Mouse (Mus musculus) layer of hippocampus, adult 8-10 months (tissue): ENCODE results near the gene Clec1a. TPM values are rescaled to one million over a fixed set of nuclear protein-coding genes. Genes with fewer than 3 reads are reported as not detected.

ENCODE experiments used
- DNase-seq, 2 experiments: peaks; one replicate each; pipeline ENCODE4 v3.0.0; 2022; ENCODE audit warnings: low spot score in 2 of 2
- total RNA-seq, 4 experiments: library from RNA; stranded (reverse); gene quantifications; 2 replicates each; pipeline ENCODE4 v1.2.4; 2022

The Clec1a gene
- total RNA-seq, 4 experiments from 2014 or later, result 3.2 to 4.8 (median 4.3) TPM

DNA sequence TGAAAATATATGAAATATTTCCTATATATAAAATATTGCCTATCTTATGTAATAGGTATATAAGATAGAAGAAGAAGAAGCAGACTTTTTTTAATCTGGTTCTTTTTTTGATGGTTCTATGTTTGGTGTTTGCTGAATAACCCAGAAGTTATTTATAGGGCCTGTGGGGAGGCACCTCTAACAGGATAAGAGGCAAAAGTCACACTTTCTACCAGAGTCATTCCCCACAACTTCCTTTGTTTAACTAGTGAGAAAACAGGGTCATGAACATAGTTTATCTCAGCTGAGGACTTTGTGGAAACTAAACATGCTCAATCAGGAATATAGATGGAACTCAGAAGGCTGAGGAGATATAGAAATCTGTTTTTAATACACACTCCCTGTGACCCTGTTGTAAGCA lies 45.8 kb downstream of the Clec1a start:
- no peak for DNase-seq

DNA sequence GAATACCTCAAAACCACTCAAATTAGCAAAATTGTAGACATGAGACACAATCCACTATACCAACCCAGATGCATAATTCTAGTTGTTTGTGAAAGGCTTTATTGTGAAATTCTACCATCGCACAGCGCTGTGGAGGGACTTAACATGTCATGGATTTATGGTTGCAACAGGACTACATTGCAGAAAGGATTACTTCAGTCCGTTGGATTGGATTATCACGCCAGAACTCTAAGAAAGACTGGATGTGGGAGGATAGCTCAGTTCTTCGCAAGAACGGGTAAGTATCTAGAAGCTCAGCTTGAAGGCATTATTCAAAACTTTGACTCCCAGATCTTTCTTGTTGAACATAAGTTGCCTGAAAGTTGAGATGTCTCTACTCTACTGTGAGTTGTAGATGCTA lies 48.4 kb downstream of the Clec1a start:
- no peak for DNase-seq

DNA sequence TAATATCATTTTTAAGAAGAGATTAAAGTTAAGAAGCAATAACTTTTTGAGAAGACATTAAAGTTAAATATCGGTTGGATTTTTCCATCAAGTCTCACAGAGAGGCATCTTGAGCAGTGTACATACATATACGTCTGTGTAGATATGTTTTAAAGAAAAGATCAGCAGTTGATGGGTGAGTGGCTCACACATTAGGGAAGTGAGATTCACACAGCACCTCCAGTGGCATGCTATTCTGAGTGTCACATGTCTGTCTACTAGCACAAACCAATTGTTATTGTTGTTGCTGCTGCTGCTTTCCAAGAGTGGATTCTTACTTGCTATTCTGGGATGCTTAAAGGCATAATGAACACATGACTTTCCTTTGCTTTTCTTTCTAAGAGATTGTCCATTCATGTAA lies 49.4 kb downstream of the Clec1a start:
- DNase-seq, result no peak

DNA sequence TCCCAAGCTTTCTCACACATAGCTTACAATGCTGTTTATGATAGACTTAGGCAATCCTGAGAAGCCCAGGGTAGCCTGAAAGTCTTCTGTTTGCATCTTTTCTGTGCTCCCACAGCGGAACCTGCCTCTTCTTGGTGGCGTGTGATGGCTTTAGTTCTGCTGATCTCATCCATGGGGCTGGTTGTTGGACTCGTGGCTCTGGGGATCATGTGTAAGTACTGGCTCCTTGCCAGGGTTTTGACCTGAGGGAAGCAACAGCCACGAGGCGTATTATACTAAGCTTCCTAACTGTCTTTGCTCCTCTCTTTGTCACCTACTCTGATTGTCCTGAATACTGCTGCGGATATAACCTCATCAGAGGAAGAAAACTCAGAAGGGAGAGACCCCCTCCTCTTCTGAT lies 51.9 kb downstream of the Clec1a start:
- no peak for DNase-seq

DNA sequence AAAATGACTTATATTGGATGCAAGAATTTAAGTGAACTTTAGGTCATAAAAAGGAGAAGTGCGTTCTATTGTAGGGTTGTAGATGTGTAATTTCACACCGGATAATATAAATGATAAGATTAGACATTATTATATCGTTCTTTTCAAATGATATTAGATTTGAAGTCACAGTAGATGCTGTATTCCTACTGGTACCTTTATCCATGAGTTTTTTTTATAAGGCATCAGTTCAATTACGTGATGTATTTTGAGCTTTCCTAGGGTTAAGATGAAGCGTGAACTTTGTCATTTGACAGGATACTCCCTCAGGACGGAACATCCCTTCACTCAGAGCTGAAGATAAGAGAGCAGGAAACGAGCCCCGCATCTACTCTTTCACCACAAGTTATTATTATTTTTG lies 54.8 kb downstream of the Clec1a start, which contains the start of gene Clec1b:
TSS of gene Clec1b (plus strand) at position 301 of the 400 bp plus-strand sequence.
- DNase-seq, result no peak

DNA sequence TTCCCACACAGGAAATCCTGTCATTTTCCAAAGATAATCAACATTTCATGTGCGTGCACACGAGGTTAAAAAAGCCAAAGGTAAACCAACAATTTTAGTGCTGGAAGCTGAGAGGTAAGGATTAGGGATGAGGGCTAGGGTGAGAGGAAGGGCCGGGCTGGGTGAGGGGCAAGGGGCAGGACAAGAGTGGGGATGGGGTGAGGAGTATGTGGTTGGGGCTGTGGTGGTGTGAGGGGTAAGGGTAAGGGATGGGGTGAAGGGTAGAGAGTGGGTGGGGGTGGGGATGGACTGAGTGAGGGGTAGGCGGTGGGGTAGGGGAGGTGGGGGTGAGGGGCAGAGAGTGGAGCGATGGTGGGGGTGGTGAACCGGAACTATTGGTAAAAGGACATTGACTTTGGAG lies 58.1 kb downstream of the Clec1a start:
- DNase-seq, result no peak

DNA sequence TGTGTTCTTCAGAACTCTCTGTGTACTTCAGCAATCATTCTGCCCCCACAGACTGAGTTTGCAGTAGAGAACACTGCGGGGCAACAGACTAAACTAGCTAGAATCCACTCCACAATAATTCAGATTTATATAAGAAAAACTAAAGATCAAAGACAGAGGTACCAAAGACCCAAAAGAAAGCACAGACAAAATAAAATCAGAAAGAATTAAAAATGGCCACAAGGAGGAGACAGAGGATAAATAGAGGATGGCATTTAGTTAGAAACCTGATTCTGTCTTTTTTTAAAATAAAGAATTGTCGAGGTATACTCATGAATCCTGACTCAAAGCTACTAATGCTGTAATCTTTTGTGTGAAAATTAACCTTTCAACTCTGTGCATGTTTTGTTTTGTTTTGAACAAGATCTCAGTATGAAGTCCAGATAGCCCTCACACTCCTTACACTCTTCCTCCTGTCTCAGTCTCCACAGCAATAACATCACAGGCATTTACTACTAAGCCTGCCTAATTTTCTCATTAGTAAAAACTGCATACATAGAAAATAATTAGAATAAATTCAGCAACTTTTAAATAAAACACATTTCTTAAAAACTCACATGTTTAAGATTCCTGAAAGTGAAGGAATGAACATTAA lies 58.6 kb downstream of the Clec1a start:
- no peak for DNase-seq

DNA sequence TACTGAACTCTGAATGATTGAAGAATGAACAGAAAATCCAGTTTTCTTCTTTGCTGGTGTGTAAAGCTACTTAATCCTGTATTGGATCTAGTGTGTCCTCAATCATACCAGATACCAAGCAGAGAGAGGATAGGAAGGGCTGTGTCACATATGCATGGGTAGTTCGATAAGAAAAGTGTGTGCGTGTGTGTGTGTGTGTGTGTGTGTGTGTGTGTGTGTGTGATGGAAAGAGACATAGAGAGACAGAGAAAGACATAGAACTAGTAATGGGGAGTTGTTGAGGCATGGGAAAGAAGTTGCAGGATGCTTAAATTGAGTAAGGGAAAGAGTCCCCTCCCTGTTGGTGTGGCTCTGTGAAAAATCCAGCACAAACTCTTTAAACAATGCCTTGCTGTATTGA lies 66.0 kb downstream of the Clec1a start, which contains the start of gene Clec12b:
TSS of gene Clec12b (minus strand) at position 101 of the 400 bp plus-strand sequence.
- no peak for DNase-seq

DNA sequence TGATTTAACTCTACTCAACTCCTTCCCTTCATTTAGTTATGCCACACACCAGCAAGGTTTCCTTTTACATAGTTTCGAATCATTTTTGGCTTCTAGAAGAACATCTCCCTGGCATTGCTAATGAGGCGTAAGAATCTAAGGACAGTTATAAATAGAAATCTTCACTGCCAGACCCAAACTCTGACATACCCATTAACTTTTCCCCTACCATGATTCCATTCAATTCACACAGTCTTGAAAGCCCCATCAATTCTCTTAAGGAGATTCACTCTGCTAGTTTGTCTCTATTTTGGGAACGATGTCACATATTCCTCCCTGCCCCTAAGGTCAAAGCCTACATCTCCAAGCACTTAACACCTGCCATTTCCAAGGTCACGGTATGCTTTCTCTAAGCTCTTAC lies 66.8 kb downstream of the Clec1a start:
- no peak for DNase-seq

DNA sequence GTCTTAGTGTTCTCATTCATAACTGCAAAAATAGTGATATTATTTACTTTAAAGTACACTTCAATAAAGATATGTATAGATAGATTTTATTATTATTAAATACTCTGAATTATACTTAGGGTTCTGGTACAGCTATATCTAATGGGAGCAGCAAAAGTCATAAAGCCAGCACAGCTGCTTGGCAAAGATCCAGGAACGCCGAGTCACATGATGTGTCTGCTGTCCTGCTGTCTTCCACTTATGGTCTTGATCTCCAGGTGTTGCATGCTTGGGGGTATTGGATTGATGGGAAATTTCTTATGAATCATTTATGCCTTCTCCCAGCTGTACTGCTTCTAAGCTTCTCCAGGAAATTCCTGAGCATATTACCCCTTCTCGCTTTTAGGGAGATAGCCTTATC lies 68.3 kb downstream of the Clec1a start:
- no peak for DNase-seq

DNA sequence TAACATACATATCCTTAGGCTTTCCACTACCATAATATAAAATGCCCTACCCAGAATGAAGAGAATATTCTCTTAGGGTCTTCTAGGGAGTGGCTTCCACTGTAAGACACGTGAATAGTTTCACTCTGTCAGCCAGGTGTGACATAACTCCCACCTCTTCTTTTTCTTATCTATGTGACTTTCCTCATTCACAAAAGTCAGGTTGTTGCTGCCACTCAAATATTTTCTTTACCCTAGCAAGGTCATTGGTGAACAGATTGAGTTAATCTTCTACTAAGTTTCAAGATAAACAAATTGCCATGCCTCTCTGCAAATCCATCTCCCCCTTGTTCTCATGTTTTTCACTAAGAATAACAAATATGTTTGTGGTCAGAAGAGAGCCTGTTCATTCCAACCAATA lies 70.1 kb downstream of the Clec1a start:
- DNase-seq, result no peak

DNA sequence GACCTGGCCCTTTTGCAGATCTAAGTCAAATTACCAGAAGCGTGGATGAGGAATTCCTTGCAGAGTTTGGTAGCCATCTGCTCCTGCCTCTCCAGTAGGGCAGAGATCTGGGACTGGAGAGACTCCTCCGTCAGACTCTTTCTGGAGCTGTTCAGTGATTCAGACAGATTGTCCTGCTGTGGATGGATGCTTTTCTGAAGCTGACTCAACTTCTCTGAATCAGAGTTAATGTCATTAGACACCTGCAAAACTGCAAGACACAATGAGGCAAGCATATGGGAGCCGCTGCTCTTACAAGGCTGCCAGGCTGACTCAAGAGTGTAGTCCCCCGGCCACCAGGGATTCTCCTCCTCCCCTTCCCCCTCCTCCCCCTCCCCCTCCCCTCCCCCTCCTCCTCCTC lies 71.3 kb downstream of the Clec1a start:
- DNase-seq, result peak in 1 of 2 experiments; percentile 15

DNA sequence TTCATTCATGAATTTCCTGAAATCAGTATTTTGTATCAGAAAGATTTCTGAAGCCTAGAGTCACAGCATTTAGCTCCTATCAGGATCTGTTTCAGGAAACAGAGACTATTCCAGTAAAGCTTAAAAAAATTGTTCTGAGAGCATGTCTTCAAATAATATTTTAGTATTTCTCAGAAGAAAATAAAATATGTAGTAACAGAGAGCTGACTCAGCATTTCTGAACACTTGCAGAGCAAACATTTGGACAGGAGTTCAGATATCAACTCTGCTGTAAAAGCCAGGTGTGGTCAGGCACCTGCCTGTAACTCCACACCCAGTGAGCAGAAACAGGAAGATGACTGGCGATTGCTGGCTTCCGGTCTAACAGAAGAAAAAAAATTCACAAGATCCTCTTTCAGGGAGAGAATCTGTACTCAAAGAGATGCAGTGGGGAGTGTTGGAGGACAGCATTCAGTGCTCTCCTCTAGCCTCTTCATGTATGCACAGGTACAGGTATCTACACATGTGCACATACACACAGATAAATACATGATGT lies 76.8 kb downstream of the Clec1a start:
- no peak for DNase-seq

Other genes with a start within 250 kb of the Clec1a start
- gene Cd69, start 176.6 kb downstream of the Clec1a start, total RNA-seq, result not detected
- gene 4922502D21Rik, start 120.2 kb downstream of the Clec1a start, total RNA-seq, result not detected
- under 1 TPM in 2 of 4 experiments, not detected in 2; 0.16 to 0.70 TPM for gene Clec12a, start 109.3 kb downstream of the Clec1a start, total RNA-seq
- gene Clec12b, start 66.1 kb downstream of the Clec1a start, total RNA-seq, result not detected
- gene Clec1b, start 54.7 kb downstream of the Clec1a start, total RNA-seq, result 1 to 10 TPM in 1 of 4 experiments, under 1 TPM in 1, not detected in 2; 0.07 to 1.0 TPM
- gene Clec9a, start 43.1 kb downstream of the Clec1a start, total RNA-seq, result not detected
- gene Olr1, start 55.2 kb upstream of the Clec1a start, total RNA-seq, result not detected
- not detected for gene Tmem52b, start 60.6 kb upstream of the Clec1a start, total RNA-seq
- gene Gabarapl1, start 81.2 kb upstream of the Clec1a start, total RNA-seq, result 100 to 1,000 TPM; 665 to 765 (median 700) TPM
- not detected for gene Klre1, start 125.9 kb upstream of the Clec1a start, total RNA-seq
- not detected for gene Klrd1, start 139.8 kb upstream of the Clec1a start, total RNA-seq
- not detected for gene Klrk1, start 171.9 kb upstream of the Clec1a start, total RNA-seq
- not detected for gene Klrc3, start 191.3 kb upstream of the Clec1a start, total RNA-seq
- not detected for gene Klrc2, start 208.7 kb upstream of the Clec1a start, total RNA-seq
- not detected for gene Klrc1, start 227.0 kb upstream of the Clec1a start, total RNA-seq